Mouse (Mus musculus): ENCODE data around the gene Mapk7. TPM values are rescaled to one million over a fixed set of nuclear protein-coding genes. Genes with fewer than 3 reads are reported as not detected.

Mapk7 gene
- polyA plus RNA-seq (2015; fragmentation: Nextera tagmentation; extraction: Ambion mirVana) = 13.6 and 15.2 TPM in 2 replicates

DNA sequence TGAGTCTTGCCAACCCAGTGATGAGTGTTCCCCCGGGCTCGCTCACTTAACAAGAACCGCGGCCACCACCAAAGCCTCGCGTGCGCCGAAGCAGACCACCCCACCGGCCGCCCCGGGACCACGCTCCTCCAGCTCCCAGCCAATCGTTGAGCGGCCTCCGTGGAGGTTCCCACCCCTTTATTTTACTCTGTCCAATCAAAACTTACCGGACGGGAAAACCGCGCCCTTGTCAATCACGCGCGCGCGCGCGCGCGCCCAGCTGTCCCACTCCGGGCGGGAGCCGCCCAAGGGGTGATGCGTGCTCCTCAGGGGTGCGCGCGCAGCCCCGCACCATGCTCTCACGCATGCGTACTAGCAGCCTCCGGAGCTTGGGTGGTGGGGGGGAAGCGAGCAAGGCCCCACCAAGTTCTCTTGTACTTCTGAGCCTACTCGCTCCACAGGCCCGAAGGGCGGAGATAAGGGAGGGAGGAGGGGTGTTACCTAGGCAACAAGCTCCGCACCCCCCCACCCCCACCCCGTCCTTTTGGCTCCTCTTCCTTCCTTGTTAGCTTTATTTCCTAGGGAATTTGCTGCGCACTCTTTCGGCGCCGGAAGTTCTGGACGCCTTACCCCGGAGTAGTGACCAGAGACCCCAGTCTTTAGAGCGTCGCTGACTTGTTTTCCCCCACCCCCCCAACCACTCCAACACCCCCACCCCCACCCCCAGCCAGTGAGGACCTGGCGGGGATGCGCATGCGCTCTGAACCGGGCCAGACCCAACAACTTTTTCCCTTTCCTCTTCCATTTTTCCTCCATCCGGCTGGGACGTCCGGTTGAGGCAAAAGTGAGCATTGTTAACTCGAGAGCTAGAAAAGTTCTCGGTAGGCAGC, at the start of gene Mapk7:
Gene Mapk7, minus strand, starts transcription at position 278 of the 869 bp plus-strand sequence.

DNA sequence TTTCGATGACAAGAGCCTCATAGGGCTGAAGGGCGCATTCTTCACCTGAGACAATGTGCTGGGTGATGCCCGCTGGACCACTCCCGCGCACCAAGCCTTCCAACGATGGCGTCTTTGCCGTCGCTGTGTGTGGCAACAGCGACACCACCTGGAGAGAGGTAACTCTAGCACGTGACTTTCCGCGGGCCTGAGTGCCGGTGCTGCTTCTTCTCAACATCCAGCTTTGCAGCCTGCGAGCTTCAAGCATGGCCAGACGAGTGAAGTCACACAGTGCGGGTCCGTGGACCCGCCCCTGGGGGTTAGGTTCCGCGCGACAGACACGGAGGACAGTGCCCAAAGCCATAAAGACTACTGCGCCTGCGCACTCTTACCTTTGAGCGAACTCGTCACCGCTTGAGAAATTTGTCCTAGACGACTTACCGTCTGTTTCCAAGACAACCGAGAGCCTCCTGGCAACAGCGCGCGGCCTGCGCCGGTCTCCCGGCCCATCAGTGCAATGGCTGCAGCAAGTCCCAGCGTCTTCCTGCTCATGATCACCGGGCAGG, 10.6 kb upstream of the Mapk7 start, which contains the start of gene B9d1:
Gene B9d1, plus strand, starts transcription at position 432 of the 545 bp plus-strand sequence.

DNA sequence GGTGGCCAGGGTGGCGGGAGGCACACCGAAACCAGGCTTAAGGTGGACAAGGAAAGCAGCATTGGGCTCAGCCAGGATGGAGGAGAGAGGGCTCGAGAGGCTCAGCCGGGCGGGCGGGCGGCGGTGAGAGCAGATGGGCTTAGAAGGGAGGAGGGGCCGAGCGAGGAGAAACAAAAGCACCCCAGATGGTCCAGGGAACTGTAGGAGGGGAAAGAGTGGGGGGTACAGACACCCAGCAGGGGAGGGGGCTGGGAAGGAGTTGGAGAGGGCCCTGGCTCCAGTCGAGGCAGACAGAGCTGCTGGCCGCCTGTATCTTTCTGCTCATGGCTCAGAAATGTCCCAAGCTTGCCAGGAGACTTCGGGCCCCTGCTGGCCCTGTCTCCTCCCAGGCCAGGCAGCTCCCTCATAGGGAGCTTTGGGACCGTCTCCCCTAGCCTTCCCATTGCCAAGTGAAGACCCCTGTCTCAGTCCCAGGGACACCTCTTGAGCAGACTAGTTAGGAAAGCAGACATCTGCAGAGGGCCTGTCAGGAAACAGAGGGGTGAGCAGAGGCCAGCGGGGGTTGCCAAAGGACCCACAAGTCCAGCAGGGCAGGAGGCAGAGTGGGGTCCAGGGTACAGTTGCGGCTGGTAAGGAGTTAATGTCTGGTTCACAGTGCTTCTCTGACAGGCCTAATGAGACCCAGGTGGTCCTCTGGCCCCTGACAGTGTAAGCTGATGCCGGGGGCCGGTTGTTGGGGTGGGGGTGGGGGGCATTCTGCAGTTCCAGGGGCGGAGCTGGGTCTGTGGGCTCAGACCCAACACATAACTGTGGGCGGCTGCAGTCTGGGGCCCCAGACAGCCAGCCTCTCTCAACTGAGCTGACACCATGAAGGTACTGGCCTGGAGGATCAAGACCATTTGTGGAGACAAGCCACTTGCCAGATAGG, 9.3 kb downstream of the Mapk7 start, which contains the start of gene Mfap4:
Gene Mfap4, plus strand, starts transcription at position 819 of the 928 bp plus-strand sequence.

Other genes starting within 250 kb of the Mapk7 start
- 14.6 and 17.4 TPM in 2 replicates for gene Aldh3a2, start 226.9 kb downstream of the Mapk7 start, polyA plus RNA-seq (2015; fragmentation: Nextera tagmentation; extraction: Ambion mirVana)
- gene Slc47a2, start 151.5 kb downstream of the Mapk7 start, polyA plus RNA-seq (2015; fragmentation: Nextera tagmentation; extraction: Ambion mirVana) = not detected in 2 replicates
- gene Slc47a1, start 116.1 kb downstream of the Mapk7 start, polyA plus RNA-seq (2015; fragmentation: Nextera tagmentation; extraction: Ambion mirVana) = 7.1 TPM in 2 replicates
- 0.13 and 0.18 TPM in 2 replicates for gene Rnf112, start 40.3 kb downstream of the Mapk7 start, polyA plus RNA-seq (2015; fragmentation: Nextera tagmentation; extraction: Ambion mirVana)
- 169 and 222 TPM in 2 replicates for gene Mfap4, start 9.0 kb downstream of the Mapk7 start, polyA plus RNA-seq (2015; fragmentation: Nextera tagmentation; extraction: Ambion mirVana)
- 5.8 and 5.9 TPM in 2 replicates for gene B9d1, start 10.7 kb upstream of the Mapk7 start, polyA plus RNA-seq (2015; fragmentation: Nextera tagmentation; extraction: Ambion mirVana)
- gene Epn2, start 85.3 kb upstream of the Mapk7 start, polyA plus RNA-seq (2015; fragmentation: Nextera tagmentation; extraction: Ambion mirVana) = 12.8 and 14.8 TPM in 2 replicates
- 7.9 and 10.5 TPM in 2 replicates for gene Grap, start 158.9 kb upstream of the Mapk7 start, polyA plus RNA-seq (2015; fragmentation: Nextera tagmentation; extraction: Ambion mirVana)
- 0.21 and 0.66 TPM in 2 replicates for gene Fam83g, start 189.7 kb upstream of the Mapk7 start, polyA plus RNA-seq (2015; fragmentation: Nextera tagmentation; extraction: Ambion mirVana)
- 0.13 TPM in 1 of 2 replicates, not detected in the other for gene Slc5a10, start 226.4 kb upstream of the Mapk7 start, polyA plus RNA-seq (2015; fragmentation: Nextera tagmentation; extraction: Ambion mirVana)

All from skeletal muscle tissue, postnatal 0 days (tissue).